Mouse (Mus musculus): ENCODE measurements at regions not wholly inside any gene's neighbourhood (a gene's known extent, or its start where the extent isn't known, plus 50 kb on each side); places are given as distances from the start of the nearest gene placed in this dataset.

GRCm38 (mm10) chr10:55096223-55096622 is 1010.5 kb upstream of the Msl3l2 start:
- DNase-seq (no peak), ATAC-seq (no peak)
- Histone ChIP-seq H3K27me3 (ENCODE audit: insufficient read depth, low read length) (no peaks in the 10 kb centered on the region), H3K4me2 (ENCODE audit: low read depth, low read length) (no peak overlapping the region), H3K36me3 (replicated peaks; ENCODE audit: insufficient read depth, low read length) (no peaks in the 10 kb centered on the region), H3K9ac (replicated peaks) (no peak overlapping the region), H3K9me3 (ENCODE audit: low read length) (no peaks in the 10 kb centered on the region), H3K4me1 (ENCODE audit: insufficient read depth) (no peaks in the 10 kb centered on the region), H3K27ac (ENCODE audit: low read depth) (no peak overlapping the region), H3K4me3 (ENCODE audit: low read depth, low read length) (no peak overlapping the region)
- TF ChIP-seq CTCF (IDR thresholded peaks at IDR 0.05; ENCODE audit: low read depth) (no peak), EP300 (IDR thresholded peaks at IDR 0.05; ENCODE audit: low read depth) (no peak)
- WGBS (ENCODE audit: insufficient replicate concordance) = 67% methylated on average over 3 of the region's 3 CpGs

GRCm38 (mm10) chr10:55097225-55097624 is 1009.5 kb upstream of the Msl3l2 start:
- no peak for TF ChIP-seq EP300 (IDR thresholded peaks at IDR 0.05; ENCODE audit: low read depth)
- no peak for TF ChIP-seq CTCF (IDR thresholded peaks at IDR 0.05; ENCODE audit: low read depth)
- WGBS (ENCODE audit: insufficient replicate concordance) = 70% methylated on average over 5 of the region's 5 CpGs
- H3K4me2 ChIP-seq (ENCODE audit: low read depth, low read length) = no peak overlapping the region
- ATAC-seq (no peak), DNase-seq (no peak)
- no peaks in the 10 kb centered on the region for H3K36me3 ChIP-seq (replicated peaks; ENCODE audit: insufficient read depth, low read length)
- no peak overlapping the region for H3K4me3 ChIP-seq (ENCODE audit: low read depth, low read length)
- no peaks in the 10 kb centered on the region for H3K9me3 ChIP-seq (ENCODE audit: low read length)
- H3K27me3 ChIP-seq (ENCODE audit: insufficient read depth, low read length) = no peaks in the 10 kb centered on the region
- H3K4me1 ChIP-seq (ENCODE audit: insufficient read depth) = no peaks in the 10 kb centered on the region
- no peak overlapping the region for H3K9ac ChIP-seq (replicated peaks)
- H3K27ac ChIP-seq (ENCODE audit: low read depth) = no peak overlapping the region

- H3K27me3 ChIP-seq (ENCODE audit: insufficient read depth, low read length) = no peaks in the 10 kb centered on the region
- TF ChIP-seq EP300 (IDR thresholded peaks at IDR 0.05; ENCODE audit: low read depth) = no peak
- no peak for TF ChIP-seq CTCF (IDR thresholded peaks at IDR 0.05; ENCODE audit: low read depth)
- DNase-seq = no peak
- H3K36me3 ChIP-seq (replicated peaks; ENCODE audit: insufficient read depth, low read length) = no peaks in the 10 kb centered on the region
- H3K4me1 ChIP-seq (ENCODE audit: insufficient read depth) = no peaks in the 10 kb centered on the region
- ATAC-seq = no peak
- H3K4me3 ChIP-seq (ENCODE audit: low read depth, low read length) = no peak overlapping the region
- no peak overlapping the region for H3K4me2 ChIP-seq (ENCODE audit: low read depth, low read length)
- H3K9ac ChIP-seq (replicated peaks) = no peak overlapping the region
- H3K9me3 ChIP-seq (ENCODE audit: low read length) = no peaks in the 10 kb centered on the region
- no peak overlapping the region for H3K27ac ChIP-seq (ENCODE audit: low read depth)
Measured at GRCm38 (mm10) chr10:55098278-55098677, 1008.4 kb upstream of the Msl3l2 start.

DNA sequence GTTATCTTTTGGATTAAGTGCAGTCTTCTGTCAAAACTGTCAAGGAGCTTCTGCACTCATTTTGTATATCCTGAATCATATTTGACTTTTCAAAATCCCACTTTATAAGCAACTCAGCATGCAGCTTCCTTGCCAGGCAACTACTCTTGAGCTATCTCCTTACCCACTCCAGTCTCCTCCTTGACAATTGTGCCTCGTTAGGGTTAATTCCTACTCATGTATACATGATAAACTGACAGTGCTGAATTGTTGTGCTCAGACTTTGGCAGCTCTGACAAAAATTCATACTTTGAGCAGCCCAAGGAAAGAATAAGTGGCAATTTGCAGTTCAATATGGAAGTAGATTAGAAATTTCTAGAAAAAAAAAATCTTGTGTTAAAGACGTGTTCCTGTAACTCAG is 994.5 kb upstream of the Msl3l2 start:
- H3K4me1 ChIP-seq (ENCODE audit: insufficient read depth) = no peaks in the 10 kb centered on the region

GRCm38 (mm10) chr10:55148190-55148589 is 958.5 kb upstream of the Msl3l2 start:
- Histone ChIP-seq H3K4me3 (ENCODE audit: low read depth, low read length) (no peak overlapping the region), H3K36me3 (replicated peaks; ENCODE audit: insufficient read depth, low read length) (no peaks in the 10 kb centered on the region), H3K9me3 (ENCODE audit: low read length) (no peaks in the 10 kb centered on the region), H3K27me3 (ENCODE audit: insufficient read depth, low read length) (no peaks in the 10 kb centered on the region), H3K4me1 (ENCODE audit: insufficient read depth) (no peaks in the 10 kb centered on the region), H3K4me2 (ENCODE audit: low read depth, low read length) (no peak overlapping the region), H3K27ac (ENCODE audit: low read depth) (no peak overlapping the region), H3K9ac (replicated peaks) (no peak overlapping the region)
- ATAC-seq = no peak
- TF ChIP-seq CTCF (IDR thresholded peaks at IDR 0.05; ENCODE audit: low read depth) (no peak), EP300 (IDR thresholded peaks at IDR 0.05; ENCODE audit: low read depth) (no peak)
- WGBS (ENCODE audit: insufficient replicate concordance) = 51% methylated on average over 3 of the region's 3 CpGs
- DNase-seq = no peak

More for the DNA sequence above, 994.5 kb upstream of the Msl3l2 start:
- 67% methylated on average over 2 of the region's 2 CpGs for WGBS (ENCODE audit: insufficient replicate concordance)
- TF ChIP-seq EP300 (IDR thresholded peaks at IDR 0.05; ENCODE audit: low read depth) (no peak), CTCF (IDR thresholded peaks at IDR 0.05; ENCODE audit: low read depth) (no peak)
- DNase-seq (no peak), ATAC-seq (no peak)
- H3K9me3 ChIP-seq (ENCODE audit: low read length) = no peaks in the 10 kb centered on the region
- no peak overlapping the region for H3K27ac ChIP-seq (ENCODE audit: low read depth)
- no peak overlapping the region for H3K4me3 ChIP-seq (ENCODE audit: low read depth, low read length)
- no peaks in the 10 kb centered on the region for H3K27me3 ChIP-seq (ENCODE audit: insufficient read depth, low read length)
- no peak overlapping the region for H3K9ac ChIP-seq (replicated peaks)
- H3K36me3 ChIP-seq (replicated peaks; ENCODE audit: insufficient read depth, low read length) = no peaks in the 10 kb centered on the region
- no peak overlapping the region for H3K4me2 ChIP-seq (ENCODE audit: low read depth, low read length)

DNA sequence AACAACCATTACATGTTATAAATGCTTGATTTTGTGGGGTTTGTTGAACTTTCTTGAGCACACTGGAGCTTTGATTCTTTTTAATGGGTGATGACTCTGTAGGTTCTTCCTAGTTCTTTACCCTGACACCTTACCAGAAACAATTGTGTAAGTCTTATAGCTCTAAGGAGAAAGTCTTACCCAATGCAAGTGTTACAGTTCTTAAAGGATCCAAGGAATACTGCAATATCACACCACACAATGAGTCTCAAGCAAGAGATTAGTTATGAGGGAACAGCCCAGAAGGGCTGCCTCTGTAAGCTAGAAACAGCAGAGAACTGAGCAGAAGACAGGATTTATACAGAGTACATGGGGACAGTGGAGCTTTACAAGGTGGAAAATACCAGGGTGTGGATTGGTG is 914.5 kb upstream of the Msl3l2 start:
- no peaks in the 10 kb centered on the region for H3K4me1 ChIP-seq (ENCODE audit: insufficient read depth)
- ATAC-seq = no peak
- no peak overlapping the region for H3K9ac ChIP-seq (replicated peaks)
- no peaks in the 10 kb centered on the region for H3K9me3 ChIP-seq (ENCODE audit: low read length)
- no peak overlapping the region for H3K27ac ChIP-seq (ENCODE audit: low read depth)
- H3K4me3 ChIP-seq (ENCODE audit: low read depth, low read length) = no peak overlapping the region
- TF ChIP-seq EP300 (IDR thresholded peaks at IDR 0.05; ENCODE audit: low read depth) (no peak), CTCF (IDR thresholded peaks at IDR 0.05; ENCODE audit: low read depth) (no peak)
- no peaks in the 10 kb centered on the region for H3K36me3 ChIP-seq (replicated peaks; ENCODE audit: insufficient read depth, low read length)
- H3K4me2 ChIP-seq (ENCODE audit: low read depth, low read length) = no peak overlapping the region
- H3K27me3 ChIP-seq (ENCODE audit: insufficient read depth, low read length) = no peaks in the 10 kb centered on the region
- no peak for DNase-seq

DNA sequence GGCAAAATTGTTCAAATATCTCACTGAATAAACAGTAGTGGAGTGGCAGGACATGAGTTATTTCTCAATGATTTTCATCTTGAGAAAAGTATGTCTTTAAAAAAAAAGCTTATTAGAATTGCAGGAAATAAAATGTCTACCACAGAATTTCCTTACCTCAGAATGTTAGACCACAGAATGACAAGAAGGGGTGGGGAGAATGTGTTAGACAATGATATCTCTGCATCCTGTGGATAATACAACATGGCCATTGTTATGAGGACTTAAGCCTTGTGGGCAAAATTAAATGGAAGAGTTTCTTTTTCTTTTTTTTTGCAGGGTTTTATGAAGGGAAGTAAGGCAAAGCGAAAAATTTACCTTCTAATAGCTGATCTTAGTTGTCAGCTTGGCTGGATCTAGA is 912.6 kb upstream of the Msl3l2 start:
- Histone ChIP-seq H3K9me3 (ENCODE audit: low read length) (no peaks in the 10 kb centered on the region), H3K27me3 (ENCODE audit: insufficient read depth, low read length) (no peaks in the 10 kb centered on the region), H3K4me3 (ENCODE audit: low read depth, low read length) (no peak overlapping the region), H3K4me2 (ENCODE audit: low read depth, low read length) (no peak overlapping the region), H3K4me1 (ENCODE audit: insufficient read depth) (no peaks in the 10 kb centered on the region), H3K36me3 (replicated peaks; ENCODE audit: insufficient read depth, low read length) (no peaks in the 10 kb centered on the region), H3K27ac (ENCODE audit: low read depth) (no peak overlapping the region), H3K9ac (replicated peaks) (no peak overlapping the region)
- no peak for ATAC-seq
- no peak for TF ChIP-seq EP300 (IDR thresholded peaks at IDR 0.05; ENCODE audit: low read depth)
- TF ChIP-seq CTCF (IDR thresholded peaks at IDR 0.05; ENCODE audit: low read depth) = no peak
- DNase-seq = no peak
- 52% methylated on average over 1 of the region's 1 CpGs for WGBS (ENCODE audit: insufficient replicate concordance)

Measured in liver, postnatal 0 days (tissue).